Mouse (Mus musculus) right cerebral cortex, adult 2 months (tissue): Measurements from ENCODE around the gene Zfp109.
A peak's percentile ranks its signal among the peaks of the same experiment; 100 is the strongest.
"Not testable (repeated sequence)": the region's sequence is repeated elsewhere in the genome, so short reads cannot be mapped to it uniquely, and the experiment has no call there.

Experiments
- DNase-seq, 2 experiments: peaks; one replicate each; pipeline ENCODE4 v3.0.0; 2021 to 2022; ENCODE audit warnings: low spot score in 2 of 2

The Zfp109 gene

GRCm38 (mm10) chr7:24237040-24237791 is at the start of gene Zfp109:
TSS of gene Zfp109 (minus strand) at chr7:24237560.
- DNase-seq = peak; percentile 80 to 85

- no peak for DNase-seq
Observed at GRCm38 (mm10) chr7:24286916-24287315, 49.6 kb upstream of the Zfp109 start.

DNA sequence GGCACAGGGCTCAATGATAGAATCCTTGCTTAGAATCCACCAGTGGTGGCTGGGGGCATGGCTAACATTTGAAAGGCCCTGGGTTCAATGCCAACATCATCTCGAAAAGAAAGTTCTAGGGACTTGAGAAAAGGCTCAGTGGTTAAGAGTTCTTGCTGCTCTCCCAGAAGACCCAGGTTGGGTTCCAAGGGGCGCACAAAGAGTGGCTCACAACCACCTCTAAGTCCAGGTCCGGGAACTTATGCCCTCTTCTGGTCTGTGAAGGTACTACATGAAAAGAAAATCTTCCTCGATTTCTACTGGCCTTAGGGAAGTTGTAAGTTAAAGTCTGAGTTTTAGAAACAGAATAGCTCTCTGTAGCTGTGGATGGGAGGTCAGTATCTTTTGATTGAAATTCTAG is 48.7 kb upstream of the Zfp109 start:
- no peak for DNase-seq

- no peak for DNase-seq
Observed at GRCm38 (mm10) chr7:24280858-24281145, 43.4 kb upstream of the Zfp109 start.

DNA sequence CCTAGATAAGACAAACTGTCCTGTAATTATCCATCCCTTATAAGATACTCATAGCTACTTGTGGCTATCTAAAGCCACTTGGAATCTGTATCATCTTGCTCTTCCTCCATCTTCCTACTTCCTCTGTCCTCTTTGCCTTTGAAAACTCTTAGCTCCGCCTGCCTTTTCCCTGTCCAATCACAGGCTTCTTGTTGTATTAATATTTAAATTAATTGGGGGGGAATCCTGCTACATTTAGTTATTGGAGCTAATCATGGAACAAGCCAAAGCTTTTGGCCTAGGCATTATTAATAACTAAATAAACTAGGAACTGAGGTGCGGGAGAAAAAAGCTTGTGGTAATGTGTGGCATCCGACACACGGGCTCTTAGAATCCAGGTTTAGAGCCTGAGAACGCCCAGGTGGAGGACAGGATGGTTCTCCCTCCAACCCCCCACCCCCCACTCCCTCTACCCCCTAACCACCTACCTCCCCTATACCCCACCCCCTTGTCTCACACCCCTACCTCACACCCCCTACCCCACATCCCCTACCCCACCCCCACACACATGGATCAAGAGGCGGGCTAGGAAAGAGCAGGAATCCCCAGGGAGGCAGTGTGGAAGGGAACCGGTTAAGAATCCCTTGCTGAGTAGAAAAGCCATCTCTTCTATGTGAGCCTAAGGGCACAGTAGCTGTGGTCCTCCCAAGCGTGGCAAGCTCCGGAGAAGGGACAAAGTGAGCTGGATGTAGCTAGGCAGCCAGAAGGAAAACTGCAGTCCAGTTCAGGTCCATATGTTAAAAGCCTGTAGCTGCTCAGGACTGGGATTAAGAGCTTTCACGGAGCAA is 42.9 kb upstream of the Zfp109 start:
- DNase-seq = no peak

DNA sequence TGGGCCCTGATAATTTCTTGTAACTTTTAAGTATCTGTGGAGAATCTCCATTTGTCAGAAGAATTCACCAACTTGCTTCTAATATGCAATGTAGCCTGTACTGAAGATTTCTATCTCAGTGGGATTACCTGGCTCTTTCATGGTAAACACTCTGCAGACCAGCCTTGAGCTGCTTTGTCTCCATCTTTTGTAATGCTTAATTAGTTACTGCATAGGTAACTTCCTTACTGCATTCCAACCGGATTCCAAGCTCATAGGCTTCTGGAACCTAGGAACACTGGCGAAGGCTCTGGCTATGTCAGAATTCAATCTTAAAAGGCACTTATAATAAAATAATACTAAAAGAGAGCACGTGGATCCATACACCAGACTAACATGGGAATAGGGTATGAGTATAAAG is 41.4 kb upstream of the Zfp109 start:
- DNase-seq = not testable (repeated sequence)

DNA sequence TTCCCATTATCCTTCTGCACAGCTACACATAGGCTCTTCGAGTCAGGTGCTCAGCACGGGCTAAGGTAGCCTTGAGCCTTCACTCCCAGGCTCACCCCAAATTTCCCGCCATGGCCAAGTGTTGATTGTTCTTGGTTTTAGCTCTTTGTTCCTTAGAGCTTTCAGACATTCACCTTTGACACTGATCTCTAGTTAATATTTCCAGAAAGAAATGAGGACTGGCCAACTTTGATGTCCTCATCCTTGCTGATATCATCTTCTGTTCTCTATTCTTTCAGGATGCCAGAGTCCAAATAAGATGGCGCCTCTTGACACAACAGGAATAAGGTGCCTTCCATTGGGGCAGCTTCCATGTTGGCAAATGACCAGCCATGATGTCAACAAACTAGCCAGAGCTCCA is 37.1 kb upstream of the Zfp109 start:
- DNase-seq = no peak

DNA sequence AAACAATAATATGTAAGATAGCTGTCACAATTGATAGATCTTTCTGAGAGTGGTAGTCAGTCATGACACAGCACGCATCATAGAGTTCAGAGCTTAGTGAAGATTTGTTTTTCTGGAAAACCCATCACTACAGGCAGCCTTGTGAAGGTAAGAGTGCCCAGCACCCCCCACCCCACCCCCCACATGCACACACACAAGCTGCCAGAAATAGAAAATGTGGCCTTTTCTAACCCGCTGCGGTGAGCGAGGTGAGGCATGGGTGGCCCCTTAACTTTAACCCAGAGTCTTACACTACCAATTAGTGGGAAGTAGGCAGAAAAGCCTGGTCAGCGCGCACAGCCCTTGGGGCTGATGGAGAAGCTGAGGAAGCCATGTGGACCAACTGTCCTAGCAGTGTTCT is 33.8 kb upstream of the Zfp109 start:
- no peak for DNase-seq

- DNase-seq = peak; percentile 86 to 87
Observed at GRCm38 (mm10) chr7:24270288-24270672, 32.9 kb upstream of the Zfp109 start, which contains the start of gene Zfp93. TSS of gene Zfp93 (plus strand) at chr7:24270420.

DNA sequence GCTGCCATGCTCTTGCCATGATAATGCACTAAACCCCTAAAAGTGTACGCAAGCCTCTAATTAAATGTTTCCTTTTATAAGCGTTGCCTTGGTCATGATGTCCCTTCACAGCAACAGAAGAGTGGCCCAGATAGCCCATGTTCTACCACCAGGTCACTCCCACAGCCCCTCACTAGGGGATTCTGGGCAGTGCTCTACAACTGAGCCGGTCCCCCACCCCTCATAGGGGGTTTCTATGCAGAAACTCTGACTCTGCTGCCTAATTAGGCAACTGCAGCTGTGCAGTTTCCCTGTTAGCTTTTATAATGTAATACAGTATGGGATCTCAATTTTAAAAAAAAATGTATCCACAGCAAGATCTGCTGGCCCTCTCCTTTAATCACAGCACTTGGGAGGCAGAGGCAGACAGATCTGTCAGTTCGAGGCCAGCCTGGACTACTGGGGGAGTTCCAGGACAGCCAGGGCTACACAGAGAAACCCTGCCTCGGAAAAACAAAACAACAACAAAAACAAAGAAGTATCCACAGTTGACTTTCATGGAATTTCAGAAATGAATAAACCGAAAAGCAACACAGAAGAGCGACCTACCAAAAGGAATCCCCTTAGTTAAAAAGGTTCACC is 32.4 kb upstream of the Zfp109 start:
- no peak for DNase-seq

DNA sequence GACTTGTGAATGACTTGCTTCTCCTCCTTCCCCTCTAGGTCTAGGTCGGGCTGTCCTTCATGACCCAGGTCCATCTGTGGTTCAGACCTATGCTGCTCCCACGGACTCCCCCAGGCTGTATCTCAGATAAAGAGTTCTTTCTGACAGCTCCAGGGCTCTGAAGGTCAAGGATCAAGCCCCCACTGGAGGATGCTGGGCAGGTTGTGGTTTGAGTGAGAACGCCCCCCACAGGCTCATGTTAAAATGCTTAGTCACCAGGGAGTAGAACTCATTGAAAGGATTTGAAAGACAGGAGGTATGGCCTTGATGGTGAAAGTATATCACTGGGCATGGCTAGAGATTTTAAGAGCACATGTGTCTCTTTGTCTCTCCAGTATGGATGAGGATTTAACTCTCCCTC is 31.9 kb upstream of the Zfp109 start:
- no peak for DNase-seq

- peak in 1 of 2 experiments; percentile 16 for DNase-seq
Observed at GRCm38 (mm10) chr7:24268176-24269155, 31.1 kb upstream of the Zfp109 start.

- DNase-seq = no peak
Observed at GRCm38 (mm10) chr7:24260000-24260312, 22.6 kb upstream of the Zfp109 start.

GRCm38 (mm10) chr7:24259306-24259999 is 22.1 kb upstream of the Zfp109 start:
- peak; percentile 12 to 13 for DNase-seq

DNA sequence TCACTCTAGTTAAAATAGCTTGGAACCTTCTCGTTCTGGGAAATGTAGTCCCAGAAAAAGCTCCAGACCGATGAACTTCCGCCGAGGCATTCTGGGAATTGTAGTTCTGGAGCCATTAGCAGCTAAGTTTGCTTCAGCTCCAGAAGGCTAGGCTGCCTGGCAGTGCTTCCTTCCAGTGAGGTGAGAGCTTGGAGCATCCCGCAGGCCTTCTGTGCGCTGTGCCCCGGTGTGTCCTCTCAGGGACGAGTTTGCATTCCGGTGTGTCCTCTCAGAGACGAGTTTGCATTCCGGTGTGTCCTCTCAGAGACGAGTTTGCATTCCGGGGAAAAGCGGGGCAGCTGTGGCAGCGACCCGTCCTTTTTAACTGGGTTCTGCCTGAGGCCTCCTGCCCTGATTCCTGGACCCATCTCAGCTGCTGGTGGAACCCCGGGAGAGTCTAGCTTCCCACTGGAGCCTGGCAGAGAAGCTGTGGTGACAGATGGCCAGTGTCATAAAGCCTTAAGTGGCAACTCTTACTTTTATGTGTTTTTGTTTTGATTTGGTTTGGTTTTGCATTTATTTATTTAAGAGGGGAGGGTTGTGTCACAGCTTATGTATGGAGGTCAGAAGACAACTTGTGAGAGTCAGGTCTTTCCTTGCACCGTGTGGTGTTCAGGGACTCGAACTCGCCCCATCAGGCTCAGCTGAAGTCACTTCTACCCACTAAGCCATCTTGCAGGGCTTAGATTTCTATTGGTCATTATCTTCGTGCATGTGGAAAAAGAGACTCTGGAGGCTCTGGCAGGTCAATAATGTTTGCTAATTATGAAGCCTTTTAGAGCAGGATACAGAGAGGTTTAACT is 17.5 kb upstream of the Zfp109 start, which contains the start of gene Zfp108:
Zfp108 (plus strand) TSS at position 162 of the 842 bp plus-strand sequence.
- DNase-seq = peak; percentile 88 to 93

DNA sequence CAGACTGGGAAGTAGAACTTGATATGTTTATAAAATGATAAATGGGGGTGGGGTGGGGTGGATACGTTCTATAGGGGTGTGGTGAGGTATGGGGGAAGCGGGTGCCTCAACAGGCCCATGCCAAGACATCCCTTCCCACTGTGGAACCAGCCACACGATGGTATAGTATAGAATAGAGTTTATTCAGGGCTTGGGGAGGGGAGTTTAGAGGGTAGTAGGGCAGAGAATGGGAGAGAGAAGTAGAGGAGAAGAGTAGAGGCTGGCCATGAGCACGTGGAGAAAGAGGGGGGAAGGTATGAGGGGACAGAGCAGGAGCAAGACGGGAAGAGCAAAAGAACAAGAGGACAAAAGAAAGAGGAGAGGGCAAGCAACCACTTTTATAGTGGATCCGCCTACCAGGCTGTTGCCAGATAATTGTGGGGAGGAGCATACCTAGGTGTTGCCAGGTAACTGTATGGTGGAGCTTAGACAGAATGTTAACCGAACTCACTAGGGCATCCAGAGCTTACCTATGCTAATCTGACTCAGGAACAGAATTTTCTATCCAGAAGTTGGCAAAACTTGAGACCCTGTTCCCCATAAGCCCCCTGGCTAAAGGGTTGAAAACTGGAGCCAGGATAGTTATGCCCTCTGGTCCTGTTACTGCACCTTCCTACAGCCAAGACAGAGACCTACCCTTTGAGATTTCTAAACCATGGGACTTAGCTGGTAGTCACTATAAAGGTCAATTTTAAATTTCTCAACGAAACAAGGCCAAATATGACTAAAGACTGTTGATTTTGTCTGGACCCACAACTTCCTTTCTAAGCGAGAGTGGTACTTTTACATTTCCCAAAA is 16.6 kb upstream of the Zfp109 start:
- no peak for DNase-seq

DNA sequence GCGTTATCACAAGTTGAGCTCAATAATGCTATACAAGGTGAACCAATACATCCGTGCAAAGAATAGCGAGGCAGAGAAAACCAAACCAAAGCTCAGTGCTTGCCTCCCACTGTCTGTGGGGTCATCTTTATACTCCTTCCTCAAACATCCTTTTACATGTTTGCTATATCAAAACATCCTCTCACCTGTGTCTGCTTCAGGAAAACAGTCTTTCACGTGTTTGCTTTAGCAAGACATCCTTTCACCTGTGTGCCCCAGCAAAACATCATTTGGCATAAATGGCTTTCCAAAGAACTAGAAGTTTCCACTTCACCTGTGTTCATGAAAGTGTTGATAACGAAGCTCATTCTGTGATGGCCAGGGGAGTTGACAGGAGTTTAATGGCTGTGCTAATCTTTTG is 26.0 kb downstream of the Zfp109 start, which contains the start of gene Zfp111:
Zfp111 (minus strand) TSS at position 101 of the 400 bp plus-strand sequence.
- no peak for DNase-seq

GRCm38 (mm10) chr7:24210296-24210695 is 27.1 kb downstream of the Zfp109 start:
- no peak for DNase-seq

GRCm38 (mm10) chr7:24208282-24208886 is 29.0 kb downstream of the Zfp109 start:
- DNase-seq = no peak
